Mouse (Mus musculus) MEL (cell line): ENCODE measurements around the gene Trit1. TPM values are rescaled to one million over a fixed set of nuclear protein-coding genes. Genes with fewer than 3 reads are reported as not detected.

Source experiments
- DNase-seq: peaks from one replicate; pipeline ENCODE4 v3.0.0; 2011; ENCODE audit warnings: low read depth, low spot score
- H3K27ac ChIP-seq: 2 replicates; pipeline ENCODE4 v1.5.1; 2012; ENCODE audit warnings: low read depth, mild to moderate bottlenecking, control low read depth, low read length, moderate library complexity; ENCODE audit not compliant: control insufficient read depth
- H3K27me3 ChIP-seq, 2 experiments: fragments of 150-350 bp in 1 of 2; sonication (generic) in 1 of 2; 2 replicates each; pipeline ENCODE4 v1.6.1; 2012; ENCODE audit warnings: low read length in 2 of 2, mild to moderate bottlenecking in 2 of 2, improper control_type of control experiment in 1 of 2, moderate library complexity in 1 of 2; ENCODE audit not compliant: insufficient read depth in 2 of 2, control insufficient read depth in 1 of 2
- H3K36me3 ChIP-seq, 2 experiments: 2 replicates each; pipeline ENCODE4 v1.6.1; 2012 to 2014; ENCODE audit warnings: low read length in 2 of 2, improper control_type of control experiment in 1 of 2, inconsistent platforms in 1 of 2, mild to moderate bottlenecking in 1 of 2; ENCODE audit not compliant: insufficient read depth in 2 of 2, control insufficient read depth in 1 of 2
- H3K4me1 ChIP-seq, 2 experiments: fragments of 150-350 bp in 1 of 2; sonication (generic) in 1 of 2; 2 replicates each; pipeline ENCODE4 v1.6.1; 2012; ENCODE audit warnings: low read length in 2 of 2, improper control_type of control experiment in 1 of 2, mild to moderate bottlenecking in 1 of 2; ENCODE audit not compliant: insufficient read depth in 2 of 2, control insufficient read depth in 1 of 2
- H3K4me3 ChIP-seq, 2 experiments: fragments of 150-350 bp in 1 of 2; sonication (generic) in 1 of 2; 2 replicates each; pipeline ENCODE4 v1.5.1; 2012; ENCODE audit warnings: low read depth in 2 of 2, low read length in 2 of 2, mild to moderate bottlenecking in 2 of 2, moderate library complexity in 2 of 2, control low read depth in 1 of 2, improper control_type of control experiment in 1 of 2; ENCODE audit not compliant: control insufficient read depth in 1 of 2, insufficient read depth in 1 of 2
- H3K79me2 ChIP-seq: 2 replicates; pipeline ENCODE4 v1.6.1; 2012; ENCODE audit warnings: mild to moderate bottlenecking, low read length, moderate library complexity; ENCODE audit not compliant: control insufficient read depth, poor library complexity, insufficient read depth
- H3K9ac ChIP-seq: 2 replicates; pipeline ENCODE4 v1.6.1; 2012; ENCODE audit warnings: low read depth, mild to moderate bottlenecking, control low read depth, low read length, moderate library complexity; ENCODE audit not compliant: control insufficient read depth, poor library complexity, severe bottlenecking
- H3K9me3 ChIP-seq: fragments of 150-350 bp; sonication (generic); replicated peaks from 2 replicates; pipeline ENCODE4 v1.6.1; 2012; ENCODE audit warnings: mild to moderate bottlenecking, low read length, improper control_type of control experiment, moderate library complexity; ENCODE audit not compliant: insufficient read depth
- CHD2 ChIP-seq: IDR thresholded peaks from 2 replicates; pipeline ENCODE4 v1.6.1; 2011; ENCODE audit warnings: low read length, improper control_type of control experiment
- CTCF ChIP-seq, 3 experiments: IDR thresholded peaks in 2 of 3; conservative IDR thresholded peaks in 1 of 3; 2 replicates each; pipeline ENCODE4 v1.5.1; 2011 to 2012; ENCODE audit warnings: low read length in 3 of 3, low read depth in 2 of 3, mild to moderate bottlenecking in 2 of 3, improper control_type of control experiment in 1 of 3, inconsistent platforms in 1 of 3, mixed read lengths in 1 of 3, moderate library complexity in 1 of 3; ENCODE audit not compliant: control insufficient read depth in 1 of 3, insufficient read depth in 1 of 3, poor library complexity in 1 of 3, severe bottlenecking in 1 of 3
- GABPA ChIP-seq: IDR thresholded peaks from 2 replicates; pipeline ENCODE4 v1.6.1; 2012; ENCODE audit warnings: low read depth, mild to moderate bottlenecking, inconsistent platforms, low read length, improper control_type of control experiment, moderate library complexity
- GATA1 ChIP-seq: IDR thresholded peaks from 2 replicates; pipeline ENCODE4 v1.6.1; 2011; ENCODE audit warnings: low read depth, low read length, improper control_type of control experiment
- HCFC1 ChIP-seq: IDR thresholded peaks from 2 replicates; pipeline ENCODE4 v1.6.1; 2012; ENCODE audit warnings: low read depth, mild to moderate bottlenecking, inconsistent platforms, low read length, improper control_type of control experiment, moderate library complexity
- MAFK ChIP-seq: IDR thresholded peaks from 2 replicates; pipeline ENCODE4 v1.6.1; 2011; ENCODE audit warnings: low read depth, mild to moderate bottlenecking, low read length, improper control_type of control experiment, borderline replicate concordance
- MXI1 ChIP-seq: IDR thresholded peaks from 2 replicates; pipeline ENCODE4 v1.6.1; 2011; ENCODE audit warnings: mild to moderate bottlenecking, low read depth, low read length, improper control_type of control experiment
- NELFE ChIP-seq: IDR thresholded peaks from 2 replicates; pipeline ENCODE4 v1.6.1; 2011; ENCODE audit warnings: low read depth, low read length, improper control_type of control experiment
- NRF1 ChIP-seq: IDR thresholded peaks from 2 replicates; pipeline ENCODE4 v1.6.1; 2014; ENCODE audit warnings: low read depth, mild to moderate bottlenecking, inconsistent platforms, low read length, improper control_type of control experiment, moderate library complexity; ENCODE audit not compliant: poor library complexity, insufficient read depth, severe bottlenecking
- POLR2AphosphoS2 ChIP-seq: IDR thresholded peaks from 2 replicates; pipeline ENCODE4 v1.6.1; 2011; ENCODE audit warnings: low read length, improper control_type of control experiment
- SIN3A ChIP-seq: IDR thresholded peaks from 2 replicates; pipeline ENCODE4 v1.6.1; 2012; ENCODE audit warnings: low read length, improper control_type of control experiment, inconsistent platforms
- TBP ChIP-seq: IDR thresholded peaks from 2 replicates; pipeline ENCODE4 v1.8.0; 2011; ENCODE audit warnings: low read depth, low read length, improper control_type of control experiment
- TCF12 ChIP-seq: IDR thresholded peaks from 2 replicates; pipeline ENCODE4 v1.6.1; 2014; ENCODE audit warnings: low read depth, mild to moderate bottlenecking, inconsistent platforms, low read length, improper control_type of control experiment, moderate library complexity
- USF1 ChIP-seq: IDR thresholded peaks from 2 replicates; pipeline ENCODE4 v1.6.1; 2014; ENCODE audit warnings: low read depth, mild to moderate bottlenecking, inconsistent platforms, low read length, improper control_type of control experiment, moderate library complexity
- ZKSCAN1 ChIP-seq: IDR thresholded peaks from 2 replicates; pipeline ENCODE4 v1.6.1; 2012; ENCODE audit warnings: low read depth, mild to moderate bottlenecking, inconsistent platforms, low read length, improper control_type of control experiment, moderate library complexity
- ZMIZ1 ChIP-seq: IDR thresholded peaks from 2 replicates; pipeline ENCODE4 v1.6.1; 2012; ENCODE audit warnings: low read depth, mild to moderate bottlenecking, inconsistent platforms, low read length, improper control_type of control experiment, moderate library complexity
- polyA plus RNA-seq, 2 experiments: library from polyadenylated mRNA; stranded (reverse) in 1 of 2; unstranded in 1 of 2; fragments of >175 nt in 1 of 2; fragments of >200 nt in 1 of 2; gene quantifications; 2 replicates each; pipeline versions ENCODE4 v1.2.1 to v1.2.4; 2012; ENCODE audit warnings: low replicate concordance in 2 of 2, low read depth in 1 of 2; ENCODE audit not compliant: insufficient read length in 2 of 2, insufficient read depth in 1 of 2, missing spikeins in 1 of 2
- total RNA-seq: library from RNA; depleted of rRNA; stranded (reverse); fragments of 300-350 nt; gene quantifications from 2 replicates; pipeline ENCODE4 v1.2.3, GENCODE M21; 2012

Trit1 gene
- total and polyA plus RNA-seq, 3 experiments: 17.9 to 19.6 TPM; not detected in 1

GRCm38 (mm10) chr4:122981238-122981637, 35.2 kb upstream of the Trit1 start:
- H3K4me3 ChIP-seq: no peak overlapping the region
- H3K27ac ChIP-seq: no peak overlapping the region
- H3K4me1 ChIP-seq: 0 out of 4 replicates have a peak, but pooled peaks cover 0 to 5% of the 10 kb centered on the region in 2 experiments
- no peaks in the 10 kb centered on the region for H3K9me3 ChIP-seq
- no peak overlapping the region for H3K9ac ChIP-seq
- peaks cover 0 to 2% of the 10 kb centered on the region in 2 experiments; a peak in 1 of 4 replicates for H3K27me3 ChIP-seq
- DNase-seq: no peak
- no peaks in the 10 kb centered on the region for H3K79me2 ChIP-seq
- peaks cover 0 to 2% of the 10 kb centered on the region in 2 experiments; a peak in 1 of 4 replicates for H3K36me3 ChIP-seq
- TF ChIP-seq ZMIZ1 (no peak), POLR2AphosphoS2 (no peak), USF1 (no peak), GABPA (no peak), MAFK (no peak), NELFE (no peak), SIN3A (no peak), NRF1 (no peak), HCFC1 (no peak), CTCF (IDR thresholded peaks at IDR 0.05 in 2 of 3, conservative IDR thresholded peaks at IDR 0.05 in 1 of 3; ENCODE audit: control insufficient read depth in 1 of 3, insufficient read depth in 1 of 3, low read depth in 2 of 3, low read length in 3 of 3, poor library complexity in 1 of 3, severe bottlenecking in 1 of 3) (no peak)

DNA sequence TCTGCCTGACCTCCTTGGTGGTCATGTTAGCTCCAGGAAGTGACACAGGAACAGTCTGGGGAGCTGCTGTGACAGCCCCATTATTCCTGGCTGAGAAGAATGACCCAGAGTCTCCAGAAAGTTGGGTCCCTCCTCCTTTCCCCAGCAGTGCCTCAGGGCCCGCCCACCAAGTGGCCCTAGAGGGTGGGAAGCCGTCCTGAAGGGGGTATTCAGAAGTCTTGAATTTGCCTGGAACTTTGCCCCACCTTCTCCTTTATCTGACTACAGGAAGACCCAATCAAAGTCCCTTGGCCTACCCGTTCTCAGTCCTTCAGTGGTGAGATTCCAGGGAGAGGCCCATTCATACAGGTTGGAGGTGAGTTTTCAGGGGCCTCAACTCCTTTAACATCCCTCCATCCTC, 34.5 kb upstream of the Trit1 start:
- Histone ChIP-seq H3K9me3 (no peaks in the 10 kb centered on the region), H3K4me1 (0 out of 4 replicates have a peak, but pooled peaks cover 0 to 5% of the 10 kb centered on the region in 2 experiments), H3K4me3 (no peak overlapping the region), H3K79me2 (no peaks in the 10 kb centered on the region), H3K27ac (no peak overlapping the region), H3K27me3 (peaks cover 0 to 2% of the 10 kb centered on the region in 2 experiments; a peak in 1 of 4 replicates), H3K9ac (no peak overlapping the region), H3K36me3 (peaks cover 0 to 2% of the 10 kb centered on the region in 2 experiments; a peak in 1 of 4 replicates)
- TF ChIP-seq ZKSCAN1: no peak
- no peak for TF ChIP-seq ZMIZ1
- TF ChIP-seq TCF12: no peak
- no peak for TF ChIP-seq CTCF (IDR thresholded peaks at IDR 0.05 in 2 of 3, conservative IDR thresholded peaks at IDR 0.05 in 1 of 3; ENCODE audit: control insufficient read depth in 1 of 3, insufficient read depth in 1 of 3, low read depth in 2 of 3, low read length in 3 of 3, poor library complexity in 1 of 3, severe bottlenecking in 1 of 3)
- TF ChIP-seq TBP: no peak
- no peak for TF ChIP-seq POLR2AphosphoS2
- no peak for TF ChIP-seq CHD2
- no peak for TF ChIP-seq GATA1
- TF ChIP-seq USF1: no peak
- DNase-seq: no peak

DNA sequence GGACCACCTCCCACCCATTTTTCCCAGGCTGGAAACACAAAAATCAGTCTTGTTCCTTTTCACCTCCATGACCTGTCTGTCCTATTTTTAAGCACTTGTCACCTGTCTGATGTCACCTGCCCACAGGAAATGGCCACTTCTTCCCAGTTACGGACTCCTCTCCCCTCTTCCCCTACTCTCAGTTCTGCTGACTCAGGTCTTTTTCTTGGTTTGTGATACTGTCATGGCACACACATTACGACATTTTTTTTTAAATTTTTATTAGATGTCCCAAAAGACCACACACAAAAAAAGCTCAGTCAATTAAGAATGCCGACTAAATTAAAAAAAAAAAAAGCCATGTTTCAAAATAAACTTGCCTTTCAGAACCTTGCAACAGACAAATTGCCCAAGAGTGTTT, 33.9 kb upstream of the Trit1 start:
- peaks cover 0 to 2% of the 10 kb centered on the region in 2 experiments; a peak in 1 of 4 replicates for H3K27me3 ChIP-seq
- H3K4me1 ChIP-seq: peaks cover 0 to 8% of the 10 kb centered on the region in 2 experiments; a peak in 1 of 4 replicates
- peaks cover 0 to 2% of the 10 kb centered on the region in 2 experiments; a peak in 1 of 4 replicates for H3K36me3 ChIP-seq
- H3K4me3 ChIP-seq: no peak overlapping the region
- no peaks in the 10 kb centered on the region for H3K79me2 ChIP-seq
- DNase-seq: no peak
- no peaks in the 10 kb centered on the region for H3K9me3 ChIP-seq
- H3K9ac ChIP-seq: no peak overlapping the region
- H3K27ac ChIP-seq: no peak overlapping the region
- TF ChIP-seq MAFK (peak; percentile 51; the same call in 1 of the 2 replicates), MXI1 (no peak)
